Mouse (Mus musculus) G1E (cell line): Measurements from ENCODE around the gene Clvs2. TPM values are rescaled to one million over a fixed set of nuclear protein-coding genes. Genes with fewer than 3 reads are reported as not detected.

Experiments
- ATAC-seq: 2 replicates; pipeline ENCODE4 v1.8.0; 2016; ENCODE audit warnings: mild to moderate bottlenecking; ENCODE audit not compliant: insufficient number of reproducible peaks, poor library complexity, low FRiP score, severe bottlenecking; ENCODE audit errors: extremely low read depth
- DNase-seq: peaks from one replicate; pipeline ENCODE4 v3.0.0; 2012; ENCODE audit warnings: low spot score
- H3K27me3 ChIP-seq: 2 replicates; pipeline ENCODE4 v1.6.1; 2012; ENCODE audit warnings: mild to moderate bottlenecking, low read length, inconsistent platforms; ENCODE audit not compliant: insufficient read depth
- H3K36me3 ChIP-seq: replicated peaks from 2 replicates; pipeline ENCODE3; 2012; ENCODE audit warnings: mild to moderate bottlenecking, inconsistent platforms
- H3K4me1 ChIP-seq: 2 replicates; pipeline ENCODE4 v1.6.1; 2012; ENCODE audit warnings: low read depth, low read length, inconsistent platforms, mixed read lengths; ENCODE audit not compliant: insufficient read depth
- H3K4me3 ChIP-seq: 2 replicates; pipeline ENCODE4 v1.5.1; 2012; ENCODE audit warnings: low read depth, mild to moderate bottlenecking, inconsistent platforms, low read length, moderate library complexity, mixed read lengths
- H3K9me3 ChIP-seq: replicated peaks from 2 replicates; pipeline ENCODE4 v1.6.1; 2012; ENCODE audit warnings: inconsistent platforms
- CTCF ChIP-seq: IDR thresholded peaks from 2 replicates; pipeline ENCODE4 v1.5.1; 2012; ENCODE audit warnings: low read depth, low read length, inconsistent platforms, mixed read lengths
- GATA1 ChIP-seq: IDR thresholded peaks from 2 replicates; pipeline ENCODE4 v1.6.1; 2012; ENCODE audit warnings: borderline replicate concordance, low read length, inconsistent platforms, mixed read lengths
- GATA2 ChIP-seq: IDR thresholded peaks from 2 replicates; pipeline ENCODE4 v1.6.1; 2012; ENCODE audit warnings: low read depth, low read length, inconsistent platforms, borderline replicate concordance
- POLR2AphosphoS5 ChIP-seq: IDR thresholded peaks from 2 replicates; pipeline ENCODE4 v1.6.1; 2012; ENCODE audit warnings: low read depth, low read length, inconsistent platforms; ENCODE audit not compliant: insufficient replicate concordance
- TAL1 ChIP-seq: conservative IDR thresholded peaks from 2 replicates; pipeline ENCODE4 v1.6.1; 2012; ENCODE audit warnings: low read depth, low read length, inconsistent platforms, mixed read lengths
- polyA plus RNA-seq: library from polyadenylated mRNA; stranded (reverse); fragments of >175 nt; gene quantifications from 2 replicates; pipeline ENCODE4 v1.2.3, GENCODE M21; 2012
- total RNA-seq, 2 experiments: library from RNA; stranded (forward) in 1 of 2; stranded (reverse) in 1 of 2; fragments of 200-1000 nt in 1 of 2; fragments of >200 nt in 1 of 2; fragmentation: Nextera tagmentation in 1 of 2; gene quantifications; 2 replicates each; pipeline ENCODE4 v1.2.3; 2014 to 2017

Gene Clvs2
- total and polyA plus RNA-seq, 3 experiments, result 0.27 TPM; not detected in 2

- Histone ChIP-seq H3K36me3 (no peaks in the 10 kb centered on the region), H3K9me3 (no peaks in the 10 kb centered on the region), H3K4me3 (no peak overlapping the region), H3K4me1 (no peaks in the 10 kb centered on the region), H3K27me3 (no peaks in the 10 kb centered on the region)
- TF ChIP-seq POLR2AphosphoS5 (no peak), TAL1 (no peak), CTCF (no peak), GATA1 (no peak), GATA2 (no peak)
- DNase-seq (no peak), ATAC-seq (no peak)
These were observed 31.8 kb downstream of the Clvs2 start for GRCm38 (mm10) chr10:33592732-33593131.

- no peaks in the 10 kb centered on the region for H3K36me3 ChIP-seq
- no peaks in the 10 kb centered on the region for H3K27me3 ChIP-seq
- H3K9me3 ChIP-seq, result no peaks in the 10 kb centered on the region
- no peak for DNase-seq
- H3K4me3 ChIP-seq, result no peak overlapping the region
- no peaks in the 10 kb centered on the region for H3K4me1 ChIP-seq
- no peak for ATAC-seq
- TF ChIP-seq POLR2AphosphoS5, result no peak
- TF ChIP-seq GATA2, result no peak
- TF ChIP-seq CTCF, result no peak
- no peak for TF ChIP-seq TAL1
- TF ChIP-seq GATA1, result no peak
These were observed 35.8 kb downstream of the Clvs2 start for GRCm38 (mm10) chr10:33588800-33589199.

- H3K36me3 ChIP-seq, result no peaks in the 10 kb centered on the region
- no peaks in the 10 kb centered on the region for H3K4me1 ChIP-seq
- TF ChIP-seq GATA2, result no peak
- no peak for TF ChIP-seq POLR2AphosphoS5
- TF ChIP-seq CTCF, result no peak
- TF ChIP-seq TAL1, result no peak
- no peak for TF ChIP-seq GATA1
- no peaks in the 10 kb centered on the region for H3K27me3 ChIP-seq
- ATAC-seq (no peak), DNase-seq (no peak)
- H3K4me3 ChIP-seq, result no peak overlapping the region
- H3K9me3 ChIP-seq, result no peaks in the 10 kb centered on the region
These were observed 37.5 kb downstream of the Clvs2 start for GRCm38 (mm10) chr10:33587118-33587517.

GRCm38 (mm10) chr10:33558081-33558480 is 66.5 kb downstream of the Clvs2 start:
- ATAC-seq, result no peak
- no peak for TF ChIP-seq GATA1
- no peak for TF ChIP-seq GATA2
- no peak for TF ChIP-seq CTCF
- TF ChIP-seq POLR2AphosphoS5, result no peak
- no peak for TF ChIP-seq TAL1
- Histone ChIP-seq H3K9me3 (no peaks in the 10 kb centered on the region), H3K27me3 (no peaks in the 10 kb centered on the region), H3K4me3 (no peak overlapping the region), H3K36me3 (no peaks in the 10 kb centered on the region), H3K4me1 (no peaks in the 10 kb centered on the region)
- DNase-seq, result no peak

GRCm38 (mm10) chr10:33540331-33540730 is 84.2 kb downstream of the Clvs2 start:
- Histone ChIP-seq H3K4me3 (no peak overlapping the region), H3K27me3 (no peaks in the 10 kb centered on the region), H3K9me3 (no peaks in the 10 kb centered on the region), H3K4me1 (no peaks in the 10 kb centered on the region), H3K36me3 (no peaks in the 10 kb centered on the region)
- no peak for ATAC-seq
- TF ChIP-seq TAL1, result no peak
- TF ChIP-seq GATA1, result no peak
- no peak for TF ChIP-seq GATA2
- no peak for TF ChIP-seq POLR2AphosphoS5
- TF ChIP-seq CTCF, result no peak
- no peak for DNase-seq

Other genes with a start within 250 kb of the Clvs2 start
- not detected in 2 replicates for gene Sult3a2, start 161.9 kb upstream of the Clvs2 start, total RNA-seq (2014; fragmentation: Nextera tagmentation)
- not detected in 2 replicates for gene Sult3a2, start 161.9 kb upstream of the Clvs2 start, total RNA-seq (2017)
- not detected in 2 replicates for gene Sult3a2, start 161.9 kb upstream of the Clvs2 start, polyA plus RNA-seq
- gene Sult3a1, start 233.0 kb upstream of the Clvs2 start, total RNA-seq (2014; fragmentation: Nextera tagmentation), result not detected in 2 replicates
- not detected in 2 replicates for gene Sult3a1, start 233.0 kb upstream of the Clvs2 start, total RNA-seq (2017)
- gene Sult3a1, start 233.0 kb upstream of the Clvs2 start, polyA plus RNA-seq, result not detected in 2 replicates